Mouse (Mus musculus): ENCODE data around the gene Fanca.

GRCm38 (mm10) chr8:123337475-123337874 lies 19.1 kb upstream of the Fanca start:
- no peak for TF ChIP-seq GATA1 (IDR thresholded peaks at IDR 0.05; ENCODE audit: borderline replicate concordance, low read length)
- no peak for TF ChIP-seq FLI1 (IDR thresholded peaks at IDR 0.05; ENCODE audit: low read length)

Measured in megakaryocyte, embryonic 14.5 days (primary cell).